Mouse (Mus musculus) thymus, adult 2 months (tissue): ENCODE data around the gene Snrpg.

Experiments used
- CTCF ChIP-seq: fragments of 200-500 bp; IDR thresholded peaks from 2 replicates; pipeline ENCODE4 v1.5.1; 2012; ENCODE audit warnings: mild to moderate bottlenecking, control low read depth, low read length, moderate library complexity, borderline replicate concordance; ENCODE audit not compliant: control insufficient read depth, poor library complexity, insufficient read depth; ENCODE audit errors: extremely low read depth
- POLR2A ChIP-seq: fragments of 200-500 bp; IDR thresholded peaks from 2 replicates; pipeline ENCODE4 v1.6.1; 2012; ENCODE audit warnings: mild to moderate bottlenecking, low read length, control low read depth, moderate library complexity; ENCODE audit not compliant: control insufficient read depth, poor library complexity, insufficient read depth; ENCODE audit errors: extremely low read depth

DNA sequence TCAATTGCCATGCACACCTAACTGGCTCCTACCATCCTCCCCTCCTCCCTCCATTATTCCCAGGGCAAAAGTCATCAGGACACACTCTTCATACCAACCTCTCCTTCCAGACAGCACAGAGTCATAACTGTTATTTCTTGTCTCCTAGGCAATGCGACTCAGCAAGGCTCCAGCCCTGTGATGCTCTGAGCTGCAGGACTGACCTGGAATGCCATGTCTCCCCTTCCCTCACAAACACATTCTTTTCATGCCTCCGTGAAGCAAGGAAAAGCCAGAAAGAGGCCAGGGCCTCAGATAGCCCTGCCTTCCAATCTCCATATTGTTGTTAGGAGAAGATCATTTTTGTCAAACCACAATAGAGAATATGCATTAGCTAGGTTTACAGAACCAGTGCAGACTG is 25.0 kb upstream of the Snrpg start:
- TF ChIP-seq POLR2A (no peak), CTCF (no peak)
